Mouse (Mus musculus): ENCODE data around the gene Itpk1. TPM values are rescaled to one million over a fixed set of nuclear protein-coding genes. Genes with fewer than 3 reads are reported as not detected.

Itpk1 gene
- 60.2 TPM for polyA plus RNA-seq (2014; fragmentation: Illumina TruSeq; extraction: RNeasy Lipid Tissue Mini Kit (QIAGEN cat#74804); ENCODE audit: low read depth, low replicate concordance)

GRCm38 (mm10) chr12:102704457-102705198, at the start of gene Itpk1:
Itpk1 (minus strand) TSS chr12:102704930.

GRCm38 (mm10) chr12:102743589-102744574, 39.2 kb upstream of the Itpk1 start, which contains the start of the genes Moap1 and Tmem251:
Moap1 (minus strand) TSS chr12:102743661.
Tmem251 (plus strand) TSS chr12:102743762.

GRCm38 (mm10) chr12:102554721-102555516, 149.8 kb downstream of the Itpk1 start, which contains the start of gene Chga:
Chga (plus strand) TSS chr12:102554969.

Other genes starting within 250 kb of the Itpk1 start
- gene Golga5, start 235.8 kb downstream of the Itpk1 start, polyA plus RNA-seq (2014; fragmentation: Illumina TruSeq; extraction: RNeasy Lipid Tissue Mini Kit (QIAGEN cat#74804); ENCODE audit: low read depth, low replicate concordance): 43.5 TPM
- gene Chga, start 150.0 kb downstream of the Itpk1 start, polyA plus RNA-seq (2014; fragmentation: Illumina TruSeq; extraction: RNeasy Lipid Tissue Mini Kit (QIAGEN cat#74804); ENCODE audit: low read depth, low replicate concordance): 0.16 TPM
- gene Moap1, start 38.7 kb upstream of the Itpk1 start, polyA plus RNA-seq (2014; fragmentation: Illumina TruSeq; extraction: RNeasy Lipid Tissue Mini Kit (QIAGEN cat#74804); ENCODE audit: low read depth, low replicate concordance): 6.3 TPM
- gene Tmem251, start 38.8 kb upstream of the Itpk1 start, polyA plus RNA-seq (2014; fragmentation: Illumina TruSeq; extraction: RNeasy Lipid Tissue Mini Kit (QIAGEN cat#74804); ENCODE audit: low read depth, low replicate concordance): 4.1 TPM
- gene Gm28051, start 52.8 kb upstream of the Itpk1 start, polyA plus RNA-seq (2014; fragmentation: Illumina TruSeq; extraction: RNeasy Lipid Tissue Mini Kit (QIAGEN cat#74804); ENCODE audit: low read depth, low replicate concordance): not detected
- gene Gon7, start 52.9 kb upstream of the Itpk1 start, polyA plus RNA-seq (2014; fragmentation: Illumina TruSeq; extraction: RNeasy Lipid Tissue Mini Kit (QIAGEN cat#74804); ENCODE audit: low read depth, low replicate concordance): 11.1 TPM
- gene Ubr7, start 53.0 kb upstream of the Itpk1 start, polyA plus RNA-seq (2014; fragmentation: Illumina TruSeq; extraction: RNeasy Lipid Tissue Mini Kit (QIAGEN cat#74804); ENCODE audit: low read depth, low replicate concordance): 26.0 TPM
- gene Gm20604, start 53.7 kb upstream of the Itpk1 start, polyA plus RNA-seq (2014; fragmentation: Illumina TruSeq; extraction: RNeasy Lipid Tissue Mini Kit (QIAGEN cat#74804); ENCODE audit: low read depth, low replicate concordance): 7.5 TPM
- gene Btbd7, start 173.5 kb upstream of the Itpk1 start, polyA plus RNA-seq (2014; fragmentation: Illumina TruSeq; extraction: RNeasy Lipid Tissue Mini Kit (QIAGEN cat#74804); ENCODE audit: low read depth, low replicate concordance): 16.0 TPM
- 17.9 TPM for gene Cox8c, start 194.4 kb upstream of the Itpk1 start, polyA plus RNA-seq (2014; fragmentation: Illumina TruSeq; extraction: RNeasy Lipid Tissue Mini Kit (QIAGEN cat#74804); ENCODE audit: low read depth, low replicate concordance)
- gene Unc79, start 243.9 kb upstream of the Itpk1 start, polyA plus RNA-seq (2014; fragmentation: Illumina TruSeq; extraction: RNeasy Lipid Tissue Mini Kit (QIAGEN cat#74804); ENCODE audit: low read depth, low replicate concordance): 0.60 TPM

All from adipose tissue, adult 10 weeks (tissue).